Mouse (Mus musculus): ENCODE data around the gene Arhgap8. TPM values are rescaled to one million over a fixed set of nuclear protein-coding genes. Genes with fewer than 3 reads are reported as not detected.
"Not testable (repeated sequence)": the region's sequence is repeated elsewhere in the genome, so short reads cannot be mapped to it uniquely, and the experiment has no call there.

Gene Arhgap8
- polyA plus RNA-seq, 3 experiments from 2014 or later, result 0.24 TPM; not detected in 2

- no peak for ATAC-seq
Measured at GRCm38 (mm10) chr15:84736346-84736993, 16.6 kb downstream of the Arhgap8 start.

- no peak for ATAC-seq
Measured at GRCm38 (mm10) chr15:84736994-84737346, 17.1 kb downstream of the Arhgap8 start.

- no peak for ATAC-seq
Measured at GRCm38 (mm10) chr15:84738246-84738645, 18.4 kb downstream of the Arhgap8 start.

- ATAC-seq, result no peak
Measured at GRCm38 (mm10) chr15:84741573-84741972, 21.7 kb downstream of the Arhgap8 start.

GRCm38 (mm10) chr15:84743347-84743746 is 23.5 kb downstream of the Arhgap8 start:
- no peak for ATAC-seq

GRCm38 (mm10) chr15:84744308-84744707 is 24.5 kb downstream of the Arhgap8 start:
- no peak for ATAC-seq

GRCm38 (mm10) chr15:84745831-84746230 is 26.0 kb downstream of the Arhgap8 start:
- ATAC-seq, result no peak

GRCm38 (mm10) chr15:84754987-84755386 is 35.1 kb downstream of the Arhgap8 start:
- no peak for ATAC-seq

GRCm38 (mm10) chr15:84756426-84756825 is 36.6 kb downstream of the Arhgap8 start:
- ATAC-seq, result no peak

GRCm38 (mm10) chr15:84758493-84758892 is 38.6 kb downstream of the Arhgap8 start:
- no peak for ATAC-seq

- ATAC-seq, result no peak
Measured at GRCm38 (mm10) chr15:84762712-84763422, 43.0 kb downstream of the Arhgap8 start.

GRCm38 (mm10) chr15:84763423-84763812 is 43.6 kb downstream of the Arhgap8 start:
- no peak for ATAC-seq

GRCm38 (mm10) chr15:84766621-84767020 is 46.8 kb downstream of the Arhgap8 start:
- ATAC-seq, result no peak

- not testable (repeated sequence) for ATAC-seq
Measured at GRCm38 (mm10) chr15:84768531-84768930, 48.7 kb downstream of the Arhgap8 start.

- no peak for ATAC-seq
Measured at GRCm38 (mm10) chr15:84769641-84770341, 49.9 kb downstream of the Arhgap8 start.

- no peak for ATAC-seq
Measured at GRCm38 (mm10) chr15:84772191-84773111, 52.6 kb downstream of the Arhgap8 start.

- no peak for ATAC-seq
Measured at GRCm38 (mm10) chr15:84775421-84776174, 55.7 kb downstream of the Arhgap8 start.

GRCm38 (mm10) chr15:84778587-84778986 is 58.7 kb downstream of the Arhgap8 start:
- no peak for ATAC-seq

- no peak for ATAC-seq
Measured at GRCm38 (mm10) chr15:84784812-84785211, 65.0 kb downstream of the Arhgap8 start.

- ATAC-seq, result no peak
Measured at GRCm38 (mm10) chr15:84787161-84787560, 67.3 kb downstream of the Arhgap8 start.

- no peak for ATAC-seq
Measured at GRCm38 (mm10) chr15:84793649-84794048, 73.8 kb downstream of the Arhgap8 start.

- ATAC-seq, result no peak
Measured at GRCm38 (mm10) chr15:84800132-84800531, 80.3 kb downstream of the Arhgap8 start.

All from inflammation-experienced regulatory T-cells, adult 6 months (primary cell).